Mouse (Mus musculus): ENCODE measurements at regions not wholly inside any gene's neighbourhood (a gene's known extent, or its start where the extent isn't known, plus 50 kb on each side); places are given as distances from the start of the nearest gene placed in this dataset.
A peak's percentile ranks its signal among the peaks of the same experiment; 100 is the strongest.

DNA sequence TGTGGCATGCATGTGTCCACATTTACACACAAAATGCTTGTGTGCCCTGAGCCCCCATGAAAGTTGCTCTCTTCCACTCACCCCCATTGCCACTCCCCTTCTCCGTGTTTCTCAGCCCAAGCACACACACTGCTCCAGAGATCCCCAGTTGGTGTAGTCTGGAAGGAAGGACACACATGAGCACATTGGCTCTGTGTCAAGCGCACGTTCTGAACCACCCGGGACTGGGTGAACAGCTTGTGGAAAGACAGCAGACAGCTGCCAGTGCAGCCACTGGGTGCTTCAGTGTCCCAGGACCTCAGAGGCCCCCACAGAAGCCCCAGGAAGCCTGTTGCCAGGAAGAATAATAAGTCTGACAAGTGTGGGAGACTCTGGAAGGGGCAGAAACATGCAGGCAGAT lies 304.2 kb downstream of the Bcor start:
- DNase-seq = no peak

DNA sequence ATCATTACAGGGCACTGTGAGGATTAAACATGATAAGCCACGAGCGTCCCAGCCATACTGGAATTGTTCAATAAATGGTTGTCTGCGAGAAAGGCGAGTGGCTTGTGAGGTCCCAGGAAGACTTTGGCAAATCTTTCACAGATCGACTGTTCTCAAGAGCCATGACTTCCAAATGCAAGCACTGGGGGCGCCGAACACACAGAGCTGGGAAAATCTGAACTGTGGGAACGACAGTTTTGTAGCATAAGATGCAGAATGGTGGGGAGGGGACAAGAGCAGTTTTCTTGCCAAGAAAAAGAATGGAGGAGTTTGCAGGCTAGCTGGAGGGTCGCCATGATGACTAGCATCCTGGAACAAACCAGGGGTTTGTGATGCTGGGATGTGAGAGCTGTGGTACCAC lies 300.8 kb downstream of the Bcor start:
- DNase-seq = no peak

DNA sequence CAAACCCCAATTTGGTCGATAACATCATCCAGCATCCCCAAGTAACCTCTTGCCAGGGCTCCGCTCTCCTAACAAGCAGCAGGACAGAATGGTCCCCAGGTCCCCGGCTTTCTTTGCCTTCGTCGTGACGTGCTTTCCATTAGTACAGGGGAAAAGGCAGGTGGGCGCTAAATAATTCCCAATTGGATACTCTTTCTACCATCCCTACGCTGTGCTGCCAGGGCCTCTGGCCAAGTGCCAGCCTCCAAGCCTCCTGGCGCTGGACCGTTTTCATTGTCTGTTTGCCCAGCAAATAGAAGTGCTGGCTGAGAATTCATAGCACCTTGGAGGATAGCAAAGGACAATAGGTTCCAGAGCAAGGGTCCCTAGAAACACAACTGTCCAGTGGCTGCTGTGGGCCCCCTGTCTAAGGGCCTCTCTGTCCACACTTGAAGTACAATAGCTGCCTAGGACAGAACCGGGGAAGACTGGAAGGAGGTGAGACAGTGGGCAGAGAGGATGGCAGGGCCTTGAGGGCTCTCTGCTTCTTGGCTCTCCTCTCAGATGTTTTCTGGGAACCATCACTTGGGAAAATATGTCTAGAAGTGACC lies 298.9 kb downstream of the Bcor start:
- no peak for DNase-seq

DNA sequence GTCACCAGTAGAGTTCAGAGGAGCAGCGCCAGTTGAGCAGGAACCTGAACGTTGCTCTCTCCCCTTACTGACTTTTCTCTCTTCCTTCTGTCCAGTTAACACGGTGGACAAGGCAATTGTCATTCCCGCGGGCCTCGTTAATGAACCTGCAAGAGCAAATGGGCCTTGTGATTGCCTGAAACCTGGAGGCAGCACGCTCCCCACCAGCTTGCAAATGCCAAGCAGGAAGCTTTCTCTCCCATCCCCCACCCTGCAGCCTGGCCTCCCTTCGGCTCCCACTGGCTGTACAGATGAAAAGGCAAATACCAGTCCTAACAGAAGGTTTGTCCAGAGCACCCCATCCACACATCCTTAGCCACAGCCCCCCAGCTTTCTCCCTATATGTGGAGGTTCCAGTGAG lies 298.3 kb downstream of the Bcor start:
- DNase-seq = no peak

DNA sequence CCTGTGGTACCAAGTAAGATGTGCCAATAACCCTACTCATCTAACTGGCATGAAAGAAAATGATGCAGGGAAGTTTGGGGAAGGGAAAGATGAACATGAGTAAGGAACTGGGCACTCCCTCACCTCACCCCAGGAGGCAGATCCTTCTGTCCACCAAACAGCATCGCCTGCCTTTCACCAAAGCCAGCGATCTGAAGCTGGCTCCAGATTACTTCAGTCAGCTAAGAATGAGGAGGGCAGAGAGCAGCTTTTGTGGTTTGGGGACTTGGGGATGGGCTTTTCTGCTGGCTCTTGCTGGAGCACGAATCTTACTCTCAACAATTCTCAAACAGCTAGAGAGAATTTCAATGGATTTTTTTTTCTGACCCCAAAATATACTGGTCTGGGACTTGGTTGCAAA lies 297.0 kb downstream of the Bcor start:
- DNase-seq = no peak

DNA sequence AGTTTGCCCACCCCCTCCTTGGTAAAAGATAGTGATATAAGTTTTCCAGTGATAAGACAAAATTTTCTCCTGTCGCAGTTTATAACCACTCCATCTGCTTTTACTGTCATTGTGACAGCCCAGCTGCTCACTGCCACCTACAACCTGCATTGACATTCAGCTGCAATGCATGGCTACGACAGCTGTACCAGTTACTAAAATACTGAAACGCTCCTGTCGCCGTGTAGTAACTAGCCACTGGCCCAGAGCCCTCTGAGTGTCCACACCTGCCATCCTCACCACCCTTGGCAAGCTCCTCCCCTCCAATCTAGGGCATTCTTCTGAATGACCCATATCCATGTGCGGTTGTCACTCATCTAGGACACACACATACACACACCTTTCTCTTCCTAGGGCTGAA lies 286.2 kb downstream of the Bcor start:
- DNase-seq = no peak

DNA sequence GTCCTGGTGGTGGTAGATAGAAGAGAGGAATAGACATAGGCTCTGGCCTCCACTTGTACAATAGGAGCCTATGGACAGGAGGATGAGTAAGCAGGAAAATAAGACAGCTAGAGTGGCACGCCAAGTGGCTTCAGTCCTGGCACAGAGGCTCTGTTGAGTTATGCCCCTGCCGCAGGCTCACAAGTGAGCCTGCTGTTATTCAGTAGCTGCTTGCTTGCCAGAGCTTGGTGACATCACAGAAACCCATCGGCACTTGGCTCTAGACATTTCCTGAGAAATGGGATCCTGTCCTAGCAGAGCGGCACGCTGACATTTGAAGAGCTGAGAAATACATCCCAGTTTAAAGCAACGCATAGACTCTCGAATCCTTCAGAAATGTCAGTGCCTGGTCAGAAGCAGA lies 283.5 kb downstream of the Bcor start:
- DNase-seq = no peak

DNA sequence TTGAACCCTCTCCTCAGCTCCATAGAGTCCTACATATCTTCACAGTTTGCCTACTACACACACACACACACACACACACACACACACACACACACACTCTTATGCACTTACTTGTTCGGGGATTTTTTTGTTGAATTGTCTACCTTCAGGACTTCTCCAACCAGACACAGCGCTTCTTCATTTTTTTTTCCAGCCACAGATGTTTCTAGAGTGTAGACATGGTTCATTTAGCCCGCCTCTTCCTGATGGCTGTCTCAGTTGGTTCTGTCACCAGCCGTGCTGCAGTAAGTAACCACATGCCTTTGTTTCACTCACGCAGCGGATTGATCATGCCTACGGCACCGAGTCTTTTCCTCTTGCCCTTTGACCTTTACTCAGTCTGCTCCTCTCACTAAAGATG lies 282.1 kb downstream of the Bcor start:
- no peak for DNase-seq

DNA sequence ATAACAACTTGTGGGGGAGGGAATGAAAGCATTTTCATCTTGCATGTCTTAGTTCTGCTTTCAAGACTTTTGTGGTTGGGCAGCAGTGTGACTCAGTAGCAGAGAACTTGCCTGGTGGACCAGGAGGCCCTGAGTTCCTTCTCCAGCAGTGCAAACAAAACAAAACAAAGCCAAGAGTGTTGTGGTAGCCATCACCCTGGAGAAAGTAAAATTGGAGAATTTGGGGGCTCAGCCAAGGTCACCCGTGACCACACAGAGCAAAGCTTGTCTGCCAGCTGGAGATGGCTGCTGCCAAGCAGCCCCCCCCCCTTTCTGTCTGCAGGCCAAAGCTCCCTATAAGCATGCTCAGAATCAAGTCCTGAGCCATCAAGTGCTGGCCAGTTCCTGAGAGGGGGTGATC lies 279.2 kb downstream of the Bcor start:
- DNase-seq = no peak

DNA sequence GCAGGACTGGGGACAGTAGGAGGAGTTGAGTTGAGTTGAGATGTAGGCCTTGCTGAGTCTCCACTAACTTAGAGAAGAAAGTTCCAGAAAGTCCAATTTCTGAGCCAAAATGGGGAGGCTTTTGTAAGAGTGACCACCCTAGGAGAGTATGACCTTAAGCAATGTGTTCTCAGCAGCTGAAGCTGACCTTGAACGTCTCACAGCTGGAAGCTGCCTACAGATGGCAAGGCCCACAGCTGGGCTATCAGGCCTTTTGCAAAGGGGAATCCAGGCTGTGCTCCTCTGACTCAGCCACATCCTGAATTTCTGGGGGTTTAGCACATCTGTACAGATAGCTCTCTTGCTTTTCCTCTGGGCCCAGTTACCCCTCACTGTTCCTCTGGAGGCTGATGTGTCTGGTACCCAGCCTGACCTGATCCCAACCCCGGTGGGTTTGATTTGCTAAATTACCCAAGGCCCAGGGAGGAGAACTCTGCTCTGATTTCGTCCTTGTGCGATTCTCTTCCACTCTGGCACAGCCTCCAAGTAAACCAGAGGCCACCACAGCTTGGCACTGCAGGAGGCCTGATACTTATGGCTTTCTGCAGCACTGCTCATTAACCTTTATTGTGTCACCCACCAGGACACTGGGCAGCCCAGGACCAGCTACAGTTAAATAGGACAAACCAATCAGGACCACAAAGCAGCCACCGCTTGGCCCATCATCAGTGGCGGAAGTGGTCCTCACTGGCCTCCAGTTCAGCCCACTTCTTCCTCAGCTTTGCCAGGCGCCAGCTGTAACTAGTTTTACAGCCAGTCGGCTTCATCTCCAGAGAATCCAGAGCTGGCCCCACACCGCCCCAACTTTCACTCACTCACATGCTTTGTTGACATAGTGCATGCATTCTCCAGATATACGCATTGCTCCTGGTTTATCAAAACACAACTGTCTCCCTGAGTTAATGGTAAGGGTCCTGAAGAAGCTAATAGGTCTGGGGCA lies 276.1 kb downstream of the Bcor start:
- no peak for DNase-seq

DNA sequence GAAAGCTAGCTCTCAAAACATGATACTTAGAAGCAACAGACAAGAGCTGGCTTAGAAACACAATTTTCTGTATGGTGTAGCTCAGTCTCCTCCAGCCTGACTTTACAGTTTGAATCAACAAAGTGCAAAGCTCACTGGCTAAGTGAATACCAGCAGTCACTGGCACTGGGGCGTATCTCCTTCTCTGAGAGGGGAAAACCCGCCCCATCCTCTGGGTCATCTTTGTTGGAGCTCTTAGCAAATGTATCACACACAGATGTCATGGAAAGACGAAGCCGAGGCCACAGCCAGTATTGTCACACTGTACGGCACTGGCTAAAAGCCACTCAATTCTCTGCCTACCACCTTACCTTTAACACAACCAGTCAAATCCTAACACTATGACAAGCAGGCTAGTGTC lies 267.8 kb downstream of the Bcor start:
- no peak for DNase-seq

DNA sequence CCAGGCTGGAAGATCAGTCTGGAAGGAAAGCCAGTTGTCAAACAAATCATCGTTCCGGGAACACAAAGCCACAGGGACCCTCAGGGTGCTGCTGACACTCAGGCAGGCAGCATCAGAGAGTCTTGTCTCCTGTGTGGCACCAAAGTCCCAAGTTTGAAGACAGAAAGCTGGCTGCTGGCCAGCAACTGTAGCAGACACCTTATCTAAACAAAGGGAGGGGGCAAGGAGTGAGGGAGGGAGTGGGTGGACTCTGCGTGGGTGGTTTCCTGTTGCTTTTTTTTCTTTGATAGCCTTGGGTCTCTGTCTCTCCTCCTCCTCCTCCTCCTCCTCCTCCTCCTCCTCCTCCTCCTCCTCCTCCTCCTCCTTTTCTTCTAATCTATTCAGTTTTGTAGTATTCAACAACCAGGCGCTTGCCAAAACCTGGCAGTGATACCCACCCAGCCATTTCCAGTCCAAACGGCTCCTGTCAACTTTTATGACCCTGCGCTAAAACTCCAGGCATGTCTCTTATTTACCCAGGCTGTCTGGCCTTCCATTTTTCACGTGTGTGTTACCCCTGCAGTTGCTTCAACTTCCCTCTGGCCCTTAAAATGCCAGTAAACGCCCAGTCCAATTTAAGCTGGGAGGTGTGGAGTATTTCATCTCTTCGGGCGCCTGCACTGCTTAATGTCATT lies 266.4 kb downstream of the Bcor start:
- no peak for DNase-seq

DNA sequence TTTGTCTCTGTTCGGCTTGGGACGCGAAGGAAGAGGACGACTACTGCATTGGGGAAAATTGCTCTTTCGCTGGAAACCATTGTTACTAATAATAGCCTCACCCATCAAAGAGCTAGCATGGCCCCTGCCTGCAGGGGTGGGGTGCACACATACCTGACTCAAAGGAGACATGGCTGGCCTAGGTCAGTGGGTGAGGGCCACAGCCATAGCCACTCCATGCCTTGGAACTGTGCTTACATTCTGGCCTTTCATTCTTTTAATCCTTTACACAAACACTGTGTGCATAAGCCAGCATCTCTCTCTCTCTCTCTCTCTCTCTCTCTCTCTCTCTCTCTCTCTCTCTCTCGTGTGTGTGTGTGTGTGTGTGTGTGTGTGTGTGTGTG lies 265.9 kb downstream of the Bcor start:
- DNase-seq = no peak

DNA sequence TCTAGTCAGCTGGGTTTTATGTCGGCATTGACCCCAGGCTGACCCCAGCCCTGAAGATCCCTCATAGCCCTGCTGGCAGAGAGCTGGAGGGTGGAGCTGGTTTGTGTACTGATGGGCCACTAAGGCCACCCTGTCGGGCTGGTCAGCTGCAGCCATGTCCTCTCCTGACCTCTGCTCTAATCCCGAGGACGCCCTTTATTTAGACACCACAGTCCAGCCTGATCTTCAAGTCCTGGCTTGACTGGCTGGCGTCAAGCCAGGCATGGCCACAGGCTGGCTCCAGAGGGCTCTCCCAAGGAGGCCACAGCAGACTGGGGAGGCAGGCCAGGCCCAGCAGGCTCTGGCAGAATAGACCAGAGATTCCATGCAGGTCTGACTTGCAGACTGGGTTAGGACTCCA lies 264.8 kb downstream of the Bcor start:
- DNase-seq = peak; percentile 42

DNA sequence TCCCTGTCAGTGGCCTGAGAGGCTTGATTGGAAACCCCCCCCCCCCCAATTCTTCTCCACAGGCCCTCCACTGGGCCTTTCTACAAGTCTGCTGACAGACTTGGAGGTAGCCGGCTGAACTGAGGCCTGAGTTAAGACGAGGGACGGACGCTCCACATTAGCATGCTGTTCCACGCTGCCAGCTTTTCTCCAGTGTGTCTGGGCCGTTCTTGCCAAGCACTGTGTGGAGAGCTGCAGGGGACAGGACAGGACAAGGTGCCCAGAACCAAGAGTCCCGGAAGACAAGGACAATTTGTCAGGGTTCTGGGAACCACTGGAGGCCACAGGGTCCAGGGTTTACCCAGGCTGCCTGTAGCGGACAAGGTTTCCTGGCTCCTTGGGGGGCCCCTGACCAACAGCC lies 261.9 kb downstream of the Bcor start:
- DNase-seq = no peak

DNA sequence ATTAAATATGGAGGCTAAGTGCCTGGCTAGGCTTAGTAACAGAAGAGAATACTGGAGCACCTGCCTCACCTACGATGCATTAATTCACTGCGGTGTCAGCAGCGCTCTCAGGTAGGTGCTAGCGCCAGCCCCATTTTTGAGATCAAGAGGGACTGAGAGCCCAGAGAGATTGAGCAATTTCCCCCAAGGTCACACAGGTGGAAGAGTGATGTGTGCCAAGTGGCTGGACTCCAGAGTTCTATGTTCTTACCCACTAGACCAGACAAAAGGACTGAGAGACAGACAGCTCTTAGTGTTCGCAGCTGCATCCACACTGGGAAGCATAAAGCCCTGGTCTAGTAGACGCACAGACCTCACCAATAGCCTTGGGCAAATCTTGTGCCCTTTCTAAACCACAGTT lies 261.1 kb downstream of the Bcor start:
- no peak for DNase-seq

DNA sequence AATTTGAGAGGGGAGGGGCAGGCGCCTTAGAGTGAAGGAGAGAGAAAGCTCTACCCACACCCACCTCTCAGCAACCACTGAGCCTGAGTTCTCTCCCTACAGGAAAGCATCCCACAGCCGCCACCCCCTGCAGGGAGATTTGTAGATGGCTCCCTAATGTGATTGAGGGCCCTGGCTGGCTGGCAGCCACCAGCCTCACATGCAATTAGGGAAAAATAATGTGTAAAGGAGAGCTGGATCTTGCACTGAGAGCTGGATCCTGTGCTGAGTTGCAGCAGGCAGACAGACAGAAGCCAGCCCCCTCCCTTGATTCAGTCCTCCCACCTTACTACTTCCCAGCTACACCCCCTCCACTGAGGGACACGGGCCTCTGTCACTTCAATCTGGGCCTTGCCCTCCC lies 260.2 kb downstream of the Bcor start:
- no peak for DNase-seq

DNA sequence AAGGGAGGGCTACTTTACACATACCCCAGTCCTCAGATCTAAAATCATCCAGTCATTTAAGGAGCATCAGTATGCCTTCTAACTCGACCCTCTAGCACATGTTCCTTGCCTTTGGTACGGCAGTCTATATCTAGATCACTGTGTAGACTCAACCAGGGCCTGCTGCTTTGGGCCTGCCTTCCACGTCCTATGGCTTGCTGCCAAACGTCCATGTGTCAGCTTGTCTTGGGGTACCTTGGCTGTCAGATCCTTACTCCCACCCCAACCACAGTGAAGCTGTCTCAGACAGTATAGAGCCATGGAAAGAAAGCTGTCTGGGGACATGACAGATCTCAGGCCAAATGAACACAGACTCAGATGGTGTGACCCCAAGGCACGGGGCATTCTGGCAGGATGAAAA lies 258.4 kb downstream of the Bcor start:
- no peak for DNase-seq

DNA sequence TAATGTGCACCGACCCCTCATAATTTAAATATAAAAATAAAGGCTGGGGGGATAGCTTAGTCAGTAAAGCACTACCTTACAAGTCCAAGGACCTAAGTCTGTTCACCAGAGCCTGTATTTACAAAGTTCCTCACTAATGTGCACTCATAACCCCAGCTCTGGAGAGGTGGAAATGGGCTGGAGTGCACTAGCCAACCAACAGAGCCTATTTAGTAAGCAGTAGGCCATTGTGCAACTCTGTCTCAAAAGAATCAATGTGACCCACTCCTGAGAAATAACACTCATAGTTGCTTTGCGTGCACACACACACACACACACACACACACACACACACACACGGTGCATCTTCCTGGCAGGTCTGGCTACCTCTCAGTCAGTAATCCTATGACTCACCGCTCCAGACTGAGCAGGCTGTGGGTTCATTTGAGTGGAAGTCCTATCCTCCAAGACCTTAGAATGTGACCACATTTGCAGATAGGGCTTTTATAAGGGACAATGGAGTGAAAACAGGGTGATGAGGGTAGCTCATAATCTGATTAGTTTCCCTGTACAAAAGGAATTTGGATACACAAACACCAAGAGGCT lies 256.9 kb downstream of the Bcor start:
- no peak for DNase-seq

DNA sequence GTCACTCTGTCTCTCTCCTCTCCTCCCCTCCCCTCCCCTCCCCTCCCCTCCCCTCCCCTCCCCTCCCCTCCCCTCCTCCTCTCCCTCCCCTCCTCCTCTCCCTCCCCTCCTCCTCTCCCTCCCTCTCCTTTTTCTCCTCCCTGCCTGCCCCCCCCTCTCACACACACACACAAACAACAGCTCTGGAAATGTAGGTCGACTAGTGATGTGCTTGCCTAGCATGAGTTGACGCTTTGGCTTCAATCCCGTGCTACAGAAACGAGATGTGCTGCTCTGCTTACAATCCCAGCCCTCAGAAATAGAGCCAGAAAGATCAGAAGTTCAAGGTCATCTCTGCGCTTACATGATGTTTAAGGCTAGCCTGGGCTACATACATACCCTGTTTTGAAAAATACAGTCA lies 254.9 kb downstream of the Bcor start:
- no peak for DNase-seq

DNA sequence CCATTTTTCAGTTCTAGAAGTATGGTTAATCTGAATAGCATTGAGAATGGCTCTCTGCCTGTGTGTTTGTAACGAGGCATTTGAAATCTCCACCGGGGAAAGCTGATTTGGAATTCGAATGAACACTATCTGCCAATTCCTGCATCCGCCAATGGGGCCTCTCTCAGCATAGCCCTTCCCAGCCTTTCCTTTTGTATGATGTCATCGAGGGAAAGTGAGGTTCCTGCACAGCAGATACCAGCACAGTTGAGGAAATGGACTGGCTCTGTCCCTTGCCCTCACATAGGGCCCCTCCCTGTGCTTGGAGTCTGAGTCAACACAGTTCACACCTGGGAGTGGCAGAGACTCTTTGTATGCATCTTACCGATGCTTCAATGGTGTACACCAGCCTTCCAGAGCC lies 253.0 kb downstream of the Bcor start:
- DNase-seq = no peak

DNA sequence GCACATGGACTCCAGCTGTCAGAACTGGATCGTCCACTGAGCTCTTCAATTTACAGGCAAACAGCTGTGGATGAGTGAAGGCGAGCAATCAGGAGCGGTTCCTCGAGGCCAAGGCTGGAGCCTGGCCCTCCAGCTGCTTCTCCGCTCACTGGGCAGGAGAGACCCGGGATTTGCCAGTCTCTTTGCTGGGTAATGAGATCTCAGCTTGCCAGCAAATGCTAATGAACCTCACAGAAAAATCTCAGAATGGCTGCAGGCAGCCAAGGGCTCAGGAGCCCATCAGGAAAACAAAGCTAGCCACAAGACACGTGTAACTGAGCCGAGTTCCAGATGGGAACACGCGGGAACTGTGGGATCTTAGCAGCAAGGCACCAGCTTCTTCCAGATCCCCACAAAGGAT lies 244.2 kb downstream of the Bcor start:
- DNase-seq = no peak

DNA sequence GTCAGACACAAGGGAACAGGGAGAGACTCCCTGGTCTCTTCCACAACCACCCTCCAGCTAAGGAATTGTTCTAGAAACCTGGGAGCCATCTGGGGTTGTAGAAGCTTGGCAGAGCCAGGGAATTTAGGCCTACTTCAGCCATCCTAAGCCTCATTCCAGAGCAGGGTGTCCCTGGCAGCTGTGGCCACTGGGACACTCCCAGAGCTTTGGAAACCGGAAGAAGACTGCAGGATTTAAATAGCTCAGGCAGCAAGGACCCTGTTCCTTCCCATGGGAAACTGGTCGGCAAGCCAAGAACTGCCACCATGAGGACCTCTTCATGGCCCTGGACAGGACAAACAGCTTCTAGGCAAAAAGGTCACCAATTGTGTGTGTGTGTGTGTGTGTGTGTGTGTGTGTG lies 239.9 kb downstream of the Bcor start:
- no peak for DNase-seq
